Mouse (Mus musculus) kidney, adult 2 months (tissue): ENCODE data around the gene Sh3glb2.

Source experiments
- CTCF ChIP-seq: fragments of 200-500 bp; conservative IDR thresholded peaks from 2 replicates; pipeline ENCODE4 v1.5.1; 2011; ENCODE audit warnings: low read depth, mild to moderate bottlenecking, control low read depth, low read length, moderate library complexity, mixed read lengths; ENCODE audit not compliant: insufficient read depth, insufficient read length
- POLR2A ChIP-seq: fragments of 200-500 bp; IDR thresholded peaks from one replicate; pipeline ENCODE4 v1.6.1; 2011; ENCODE audit warnings: low read depth, low read length, control low read depth

DNA sequence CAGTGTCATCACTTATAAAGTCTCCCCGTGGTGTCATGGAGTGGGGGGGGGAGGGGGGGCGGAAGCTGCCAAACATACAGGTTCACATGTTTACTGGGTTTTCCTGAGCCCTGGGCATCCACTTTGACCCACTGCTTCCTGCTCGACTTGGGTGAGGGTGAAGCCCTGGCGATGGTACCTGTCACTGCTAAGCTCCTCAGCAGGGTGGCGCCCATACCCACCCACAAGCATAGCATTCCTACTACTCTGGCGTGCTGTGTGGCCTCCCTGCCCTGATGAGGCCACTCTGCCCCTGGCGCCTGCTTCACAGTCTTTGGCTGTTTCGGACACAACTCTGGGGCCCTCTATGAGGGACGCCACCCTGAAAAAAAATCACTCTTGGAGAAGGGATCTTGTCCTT lies 2.2 kb downstream of the Sh3glb2 start:
- TF ChIP-seq POLR2A (no peak), CTCF (no peak)
